Mouse (Mus musculus) embryonic facial prominence, embryonic 10.5 days (tissue): ENCODE results near the gene Sclt1. TPM values are rescaled to one million over a fixed set of nuclear protein-coding genes. Genes with fewer than 3 reads are reported as not detected.
A peak's percentile ranks its signal among the peaks of the same experiment; 100 is the strongest.
"Not testable (repeated sequence)": the region's sequence is repeated elsewhere in the genome, so short reads cannot be mapped to it uniquely, and the experiment has no call there.

Experiments used
- DNase-seq: peaks from one replicate; pipeline ENCODE4 v3.0.0-alpha.2; 2017; ENCODE audit warnings: low spot score
- H3K27ac ChIP-seq: fragments of 300-500 bp; sonication (generic); replicated peaks from 2 replicates; pipeline ENCODE4 v1.5.1; 2016; ENCODE audit warnings: mild to moderate bottlenecking
- H3K27me3 ChIP-seq: fragments of 300-500 bp; sonication (generic); replicated peaks from 2 replicates; pipeline ENCODE4 v1.6.1; 2016; ENCODE audit warnings: low read depth, mild to moderate bottlenecking; ENCODE audit not compliant: poor library complexity, severe bottlenecking
- H3K36me3 ChIP-seq: fragments of 300-500 bp; sonication (generic); replicated peaks from 2 replicates; pipeline ENCODE4 v1.6.1; 2016; ENCODE audit warnings: mild to moderate bottlenecking, moderate library complexity
- H3K4me1 ChIP-seq: fragments of 300-500 bp; sonication (generic); 2 replicates; pipeline ENCODE4 v1.6.1; 2016
- H3K4me3 ChIP-seq: fragments of 300-500 bp; sonication (generic); 2 replicates; pipeline ENCODE4 v1.5.1; 2016; ENCODE audit warnings: mild to moderate bottlenecking, moderate library complexity
- H3K9me3 ChIP-seq: fragments of 300-500 bp; sonication (generic); 2 replicates; pipeline ENCODE4 v1.6.1; 2016; ENCODE audit warnings: mild to moderate bottlenecking
- WGBS: fragments of 180-500 bp; shearing (Covaris S2); methylation state at CpG from one replicate; pipeline ENCODE4 v1.1.7; 2016; 5-methylcytosine and 5-hydroxymethylcytosine counted together
- polyA plus RNA-seq: library from polyadenylated mRNA; unstranded; fragments of >200 nt; fragmentation: Nextera tagmentation; extraction: Ambion mirVana; gene quantifications from 2 replicates; pipeline ENCODE4 v1.2.1, GENCODE M21; 2016

The Sclt1 gene
- 22.9 and 23.2 TPM in 2 replicates for polyA plus RNA-seq

DNA sequence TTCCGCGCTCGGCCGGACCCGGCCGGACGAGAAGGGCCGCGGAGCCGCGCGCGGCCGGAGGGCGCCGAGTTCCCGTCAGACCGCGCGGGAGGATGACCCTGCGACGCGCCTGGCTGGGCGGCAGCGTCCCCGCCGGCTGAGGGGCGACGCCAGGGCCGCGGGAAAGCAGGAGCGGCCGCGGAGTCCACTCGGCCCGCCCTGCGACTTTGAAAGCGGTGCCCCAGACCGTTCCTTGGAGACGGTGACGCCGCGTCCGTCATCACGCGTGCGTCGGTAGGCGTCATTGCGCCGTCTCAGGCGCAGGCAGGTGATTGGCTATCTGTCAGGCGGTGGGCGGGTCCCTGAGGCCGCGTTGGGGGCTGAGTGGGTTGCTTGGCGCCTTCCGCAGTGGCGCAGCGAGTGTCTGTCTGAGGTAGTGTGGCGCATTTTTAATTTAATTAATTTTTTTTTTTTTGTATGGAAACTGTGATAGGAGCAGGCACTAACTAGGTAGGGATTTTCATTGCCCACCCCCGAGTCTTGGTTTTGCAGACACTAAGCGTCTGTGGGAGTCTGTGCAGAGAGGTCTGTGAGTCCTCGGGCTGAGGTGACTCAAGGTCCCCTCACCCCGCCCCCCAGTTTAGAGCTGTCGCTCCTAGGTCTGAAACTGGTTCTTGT, at the start of gene Sclt1, which contains the start of gene D3Ertd751e:
Gene Sclt1, minus strand, starts transcription at position 237 of the 657 bp plus-strand sequence.
Gene D3Ertd751e, plus strand, starts transcription at position 334 of the 657 bp plus-strand sequence.
- peak; percentile 97 for DNase-seq
- peak within 1 kb of the TSS; percentile 80 for H3K4me3 ChIP-seq
- H3K27ac ChIP-seq: peak within 1 kb of the TSS; percentile 95
- peaks cover 13% of the 10 kb centered on the region for H3K4me1 ChIP-seq
- no peaks in the 10 kb centered on the region for H3K27me3 ChIP-seq
- H3K9me3 ChIP-seq: no peaks in the 10 kb centered on the region
- H3K36me3 ChIP-seq: 0 out of 2 replicates have a peak, but pooled peaks cover 5% of the 10 kb centered on the region
- WGBS: under 1% methylated on average over 66 of the region's 66 CpGs

DNA sequence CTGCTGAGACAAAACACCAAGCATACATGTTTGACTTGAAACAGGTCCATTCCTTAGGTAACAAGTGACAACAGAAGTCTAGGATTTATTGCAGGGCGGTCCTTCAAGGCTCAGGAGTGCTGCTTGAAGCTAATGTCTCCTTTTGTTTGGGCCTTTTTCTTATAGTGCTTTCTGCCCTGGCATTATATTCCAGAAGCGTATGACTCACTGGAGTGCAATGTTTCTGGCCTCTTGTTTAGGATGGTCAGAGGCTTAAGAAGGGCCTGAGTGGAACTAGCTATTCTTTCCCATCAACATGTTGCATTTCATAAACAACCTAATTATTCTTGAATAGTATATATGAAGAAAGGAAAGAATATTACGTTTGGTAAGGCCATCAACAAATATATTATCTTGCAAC, 19.8 kb upstream of the Sclt1 start:
- 91% methylated on average over 3 of the region's 3 CpGs for WGBS
- no peak for DNase-seq

DNA sequence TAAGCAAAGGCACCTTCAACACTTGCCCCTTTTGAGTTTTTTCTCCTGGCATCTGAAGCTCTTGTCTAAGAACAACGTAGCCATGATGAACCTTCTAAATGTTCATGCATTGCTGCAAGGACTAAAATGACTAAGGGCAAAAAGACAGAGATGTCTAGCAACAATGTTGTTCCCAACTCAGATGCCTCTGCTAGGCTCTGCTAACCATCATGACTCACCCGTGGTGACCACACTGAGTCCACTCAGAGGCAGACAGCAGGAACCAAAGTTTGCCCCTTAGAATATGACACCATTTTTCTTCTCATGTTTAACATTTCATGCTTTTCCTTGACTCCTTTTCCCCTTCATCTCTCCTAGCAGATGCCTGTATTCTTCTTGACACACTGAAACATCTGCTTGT, 12.2 kb upstream of the Sclt1 start:
- no peaks in the 10 kb centered on the region for H3K4me1 ChIP-seq
- WGBS: 84% methylated on average over 2 of the region's 2 CpGs
- DNase-seq: no peak

More for the DNA sequence above, 19.8 kb upstream of the Sclt1 start:
- H3K4me1 ChIP-seq: no peaks in the 10 kb centered on the region
- H3K36me3 ChIP-seq: peaks cover under 1% of the 10 kb centered on the region
- no peak overlapping the region for H3K4me3 ChIP-seq
- no peaks in the 10 kb centered on the region for H3K27me3 ChIP-seq
- H3K27ac ChIP-seq: no peak overlapping the region
- H3K9me3 ChIP-seq: no peaks in the 10 kb centered on the region

DNA sequence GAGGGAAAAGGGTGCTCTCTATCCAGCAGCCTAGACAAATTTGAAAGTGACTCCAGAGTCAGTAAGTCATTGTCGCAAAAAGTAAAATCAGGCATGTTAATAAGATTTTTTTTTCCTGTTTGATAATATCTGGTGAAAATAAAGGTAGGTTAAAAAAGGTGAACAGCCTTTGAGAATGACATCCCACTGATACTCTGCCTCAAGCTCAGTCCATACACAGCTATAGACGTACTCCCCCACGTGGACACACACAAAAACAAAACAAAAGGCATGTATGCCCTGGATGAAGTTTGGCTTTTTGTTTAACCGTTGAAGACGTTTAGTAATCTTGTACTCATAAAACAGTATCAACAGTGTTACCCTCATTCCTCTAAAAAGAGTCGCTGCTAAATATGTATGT, 1.1 kb upstream of the Sclt1 start:
- H3K27me3 ChIP-seq: no peaks in the 10 kb centered on the region
- peaks cover 13% of the 10 kb centered on the region for H3K4me1 ChIP-seq
- peak overlapping the region; percentile 80 for H3K4me3 ChIP-seq
- 54% methylated on average over 6 of the region's 6 CpGs for WGBS
- no peak overlapping the region for H3K27ac ChIP-seq
- no peaks in the 10 kb centered on the region for H3K9me3 ChIP-seq
- H3K36me3 ChIP-seq: 0 out of 2 replicates have a peak, but pooled peaks cover 5% of the 10 kb centered on the region
- DNase-seq: no peak

More for the DNA sequence above, 12.2 kb upstream of the Sclt1 start:
- peaks cover 4% of the 10 kb centered on the region for H3K36me3 ChIP-seq
- no peak overlapping the region for H3K27ac ChIP-seq
- no peaks in the 10 kb centered on the region for H3K27me3 ChIP-seq
- no peaks in the 10 kb centered on the region for H3K9me3 ChIP-seq
- H3K4me3 ChIP-seq: no peak overlapping the region

DNA sequence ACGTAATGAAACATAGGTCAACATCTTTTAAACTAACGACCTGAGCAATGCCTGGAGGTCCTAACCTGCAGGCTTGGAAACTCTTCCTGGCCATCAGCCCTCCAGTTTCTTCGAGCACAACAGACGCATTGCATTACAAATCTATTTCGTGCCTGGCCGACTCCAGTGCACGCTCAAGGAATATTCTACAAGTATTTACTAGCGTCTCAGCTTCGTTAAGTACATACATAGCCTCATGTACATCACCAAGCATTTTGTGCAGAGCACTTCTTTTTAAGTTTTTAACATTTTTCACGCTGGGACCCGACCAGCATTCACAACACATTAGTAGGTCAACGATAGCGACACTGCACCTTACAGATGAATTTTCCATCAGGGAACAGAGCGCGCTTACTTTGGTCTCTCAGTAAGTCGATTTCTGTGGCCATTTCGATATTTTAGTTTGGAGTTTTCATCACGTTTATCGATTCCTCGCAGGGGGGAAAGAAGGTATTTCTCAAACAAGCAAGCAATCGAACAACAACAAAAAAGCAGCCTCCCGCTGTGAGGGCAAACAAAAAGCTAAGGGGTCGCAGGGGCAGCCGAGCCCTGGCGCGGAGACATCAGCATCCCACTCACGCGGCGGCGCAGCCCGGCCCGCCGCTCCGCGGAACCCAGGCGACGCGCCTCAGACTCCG, 575 bp downstream of the Sclt1 start:
- peak overlapping the region; percentile 95 for H3K27ac ChIP-seq
- peaks cover 13% of the 10 kb centered on the region for H3K4me1 ChIP-seq
- no peaks in the 10 kb centered on the region for H3K9me3 ChIP-seq
- H3K36me3 ChIP-seq: 0 out of 2 replicates have a peak, but pooled peaks cover 5% of the 10 kb centered on the region
- H3K4me3 ChIP-seq: peak overlapping the region; percentile 80
- DNase-seq: peak; percentile 46
- WGBS: under 1% methylated on average over 39 of the region's 39 CpGs
- no peaks in the 10 kb centered on the region for H3K27me3 ChIP-seq

DNA sequence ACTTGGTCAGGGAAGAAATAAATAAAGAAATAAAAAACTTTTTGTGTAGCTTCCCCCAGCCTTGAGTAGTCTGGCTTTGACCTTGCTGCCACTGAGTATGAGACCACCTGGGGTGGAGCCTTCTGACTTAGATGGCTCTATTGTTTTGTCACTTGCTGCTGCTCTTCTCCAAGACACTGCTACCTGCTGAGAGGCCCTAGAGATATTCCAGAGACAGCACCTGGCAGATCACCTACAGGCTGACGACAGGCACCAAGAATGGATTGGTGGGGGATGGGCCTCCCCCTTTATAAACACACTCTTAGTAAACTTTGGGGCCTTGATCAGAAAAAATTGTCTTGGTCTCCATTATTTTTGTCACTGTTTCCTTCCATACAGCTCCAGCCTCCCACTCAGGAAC, 46.6 kb downstream of the Sclt1 start:
- Histone ChIP-seq H3K9me3 (peaks cover 3% of the 10 kb centered on the region; the same call in 1 of the 2 replicates), H3K4me3 (no peak overlapping the region), H3K36me3 (peaks cover 28% of the 10 kb centered on the region), H3K27me3 (no peaks in the 10 kb centered on the region), H3K4me1 (no peaks in the 10 kb centered on the region), H3K27ac (no peak overlapping the region)
- WGBS: 65% methylated on average over 1 of the region's 1 CpGs
- DNase-seq: no peak

DNA sequence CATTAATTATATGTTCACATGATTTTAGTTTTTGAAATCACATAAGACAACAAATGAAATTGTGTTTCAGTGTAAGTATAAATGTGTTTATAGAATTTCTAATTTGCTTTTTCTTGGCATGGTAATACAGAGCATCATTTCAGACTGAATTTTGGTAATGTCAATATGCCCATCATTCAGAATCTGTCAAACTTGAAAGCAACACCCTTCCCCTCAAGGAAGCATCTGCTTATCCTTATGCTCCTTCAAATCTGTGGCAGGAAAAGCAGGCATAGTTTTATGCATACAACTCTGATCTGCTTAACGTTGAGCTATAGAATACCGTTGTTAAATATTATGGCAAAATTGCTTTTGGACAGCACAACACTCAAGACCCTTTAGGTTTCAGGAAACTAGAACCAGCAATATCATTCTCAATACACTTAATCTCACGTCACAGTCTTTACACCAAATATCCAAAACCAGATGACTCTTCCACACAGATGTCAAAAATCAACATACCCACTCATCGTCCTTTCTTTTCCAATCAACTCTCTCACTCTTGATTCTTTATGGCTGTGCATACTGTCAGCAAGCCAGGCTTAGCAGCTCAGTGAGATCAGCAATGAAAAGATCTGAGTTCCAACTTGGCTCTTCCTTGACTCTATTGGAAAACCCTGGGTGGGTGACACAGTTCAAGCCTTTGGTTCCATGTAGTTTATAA, 49.7 kb downstream of the Sclt1 start:
- Histone ChIP-seq H3K9me3 (peaks cover 3% of the 10 kb centered on the region; the same call in 1 of the 2 replicates), H3K4me1 (no peaks in the 10 kb centered on the region), H3K36me3 (peaks cover 8% of the 10 kb centered on the region), H3K4me3 (no peak overlapping the region), H3K27ac (no peak overlapping the region), H3K27me3 (no peaks in the 10 kb centered on the region)
- DNase-seq: no peak
- 93% methylated on average over 4 of the region's 4 CpGs for WGBS

DNA sequence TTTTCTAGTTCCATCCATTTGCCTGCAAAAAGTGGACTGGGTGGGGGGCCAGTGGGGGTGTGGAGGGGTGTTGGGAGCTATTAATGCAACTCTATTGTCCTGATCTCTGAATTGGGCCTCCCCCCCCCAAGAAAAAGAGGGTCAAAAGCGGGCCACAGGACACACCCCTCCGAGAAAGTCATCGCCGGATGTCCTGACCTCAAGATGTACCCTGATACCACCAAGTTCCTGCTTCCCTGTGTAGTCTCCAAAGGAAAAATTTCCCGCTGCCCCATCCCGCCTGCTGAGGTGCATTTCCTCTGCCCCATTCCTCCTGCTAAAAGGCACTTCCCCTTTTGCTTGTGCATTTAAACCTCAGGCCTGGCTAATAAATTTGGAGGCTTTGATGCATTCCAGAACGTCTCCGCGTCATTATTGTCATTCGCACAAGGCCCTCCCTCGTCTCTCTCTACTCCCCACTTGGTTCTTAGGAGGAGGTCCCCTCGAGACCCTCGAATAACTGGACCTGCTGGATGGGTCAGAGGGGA, 52.1 kb downstream of the Sclt1 start:
- DNase-seq, H3K27ac ChIP-seq, H3K4me1 ChIP-seq, H3K27me3 ChIP-seq, H3K36me3 ChIP-seq, H3K9me3 ChIP-seq, H3K4me3 ChIP-seq: not testable (repeated sequence)
- 91% methylated on average over 13 of the region's 13 CpGs for WGBS

DNA sequence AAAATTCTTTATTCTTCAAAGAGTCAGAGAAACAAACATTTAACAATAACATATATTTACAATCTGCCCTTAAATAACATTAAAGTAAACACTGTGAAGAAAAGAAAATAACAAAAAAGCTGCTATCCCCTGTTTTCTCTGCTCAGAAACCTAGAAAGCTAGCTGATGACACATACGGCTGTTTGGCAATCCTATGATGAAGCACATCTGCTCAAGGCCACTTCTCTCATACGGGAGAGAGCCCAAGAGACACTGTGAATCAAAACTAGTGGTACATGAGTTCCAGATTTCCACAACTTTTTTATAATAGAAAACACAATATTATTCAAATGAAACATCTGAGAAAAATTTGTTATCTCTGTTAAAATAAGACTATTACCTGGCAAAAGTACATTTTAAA, 55.9 kb downstream of the Sclt1 start:
- no peaks in the 10 kb centered on the region for H3K27me3 ChIP-seq
- no peak overlapping the region for H3K27ac ChIP-seq
- H3K9me3 ChIP-seq: no peaks in the 10 kb centered on the region
- H3K4me3 ChIP-seq: no peak overlapping the region
- 85% methylated on average over 2 of the region's 2 CpGs for WGBS
- H3K36me3 ChIP-seq: peaks cover 7% of the 10 kb centered on the region; the same call in 1 of the 2 replicates
- DNase-seq: no peak
- no peaks in the 10 kb centered on the region for H3K4me1 ChIP-seq

DNA sequence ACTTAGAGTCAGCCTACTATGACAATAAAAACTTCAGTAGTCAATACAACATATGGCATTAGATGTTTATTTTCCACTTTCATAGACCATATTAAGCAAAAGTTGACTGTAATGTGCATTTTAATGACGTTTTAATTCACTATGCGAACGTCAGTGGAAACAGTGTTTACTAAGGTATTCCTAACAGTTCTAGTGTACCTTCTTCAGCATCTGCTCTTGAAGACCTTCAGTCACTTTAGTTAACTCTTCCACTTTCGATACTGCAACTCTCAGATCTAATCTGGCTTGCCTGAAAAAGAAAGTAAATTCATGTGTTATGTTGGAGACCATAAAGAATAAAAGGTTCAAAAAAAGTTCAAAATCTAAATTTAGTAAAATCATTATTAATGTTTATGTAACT, 60.2 kb downstream of the Sclt1 start:
- H3K4me1 ChIP-seq: no peaks in the 10 kb centered on the region
- no peak for DNase-seq
- 88% methylated on average over 4 of the region's 4 CpGs for WGBS
- H3K9me3 ChIP-seq: no peaks in the 10 kb centered on the region
- H3K4me3 ChIP-seq: no peak overlapping the region
- H3K27ac ChIP-seq: no peak overlapping the region
- no peaks in the 10 kb centered on the region for H3K27me3 ChIP-seq
- H3K36me3 ChIP-seq: peaks cover 22% of the 10 kb centered on the region

DNA sequence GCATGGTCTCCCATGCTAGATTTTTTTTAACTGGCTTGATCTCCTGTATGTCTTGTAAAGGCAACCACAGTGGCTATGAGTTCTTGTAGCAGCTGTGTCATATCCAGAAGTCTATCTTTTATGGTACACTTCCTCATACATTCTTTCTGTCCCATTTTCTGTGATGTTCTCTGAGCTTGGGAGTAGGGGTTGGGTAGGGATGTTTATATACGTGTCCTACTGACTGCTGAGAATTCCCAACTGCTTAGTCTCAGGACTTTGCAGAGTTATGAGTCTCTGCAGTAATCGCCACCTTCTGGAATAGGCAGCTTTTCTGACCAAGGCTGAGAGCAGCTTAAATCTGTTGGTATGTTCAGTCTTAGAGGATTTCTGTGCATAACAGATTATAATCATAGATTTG, 65.7 kb downstream of the Sclt1 start:
- Histone ChIP-seq H3K36me3 (peaks cover 45% of the 10 kb centered on the region), H3K27ac (no peak overlapping the region), H3K4me3 (no peak overlapping the region), H3K4me1 (no peaks in the 10 kb centered on the region), H3K27me3 (no peaks in the 10 kb centered on the region), H3K9me3 (no peaks in the 10 kb centered on the region)
- 93% methylated on average over 2 of the region's 2 CpGs for WGBS
- no peak for DNase-seq

DNA sequence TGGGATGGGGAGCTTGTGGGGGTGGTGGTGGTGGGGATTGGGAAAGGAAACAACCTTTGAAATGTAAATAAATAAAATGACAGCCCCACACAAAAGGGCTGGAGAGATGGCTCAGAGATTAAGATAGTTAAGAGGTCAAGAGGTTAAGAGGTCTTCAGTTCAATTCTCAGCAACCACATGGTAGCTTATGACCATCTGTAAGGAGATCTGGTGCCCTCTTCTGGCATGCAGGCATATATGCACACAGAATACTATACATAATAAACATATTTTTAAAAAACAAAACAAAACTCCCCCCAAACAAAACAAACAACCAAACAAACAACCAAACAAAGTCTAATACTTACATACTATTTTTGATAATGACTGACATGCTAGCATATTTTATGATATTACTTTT, 67.5 kb downstream of the Sclt1 start:
- Histone ChIP-seq H3K36me3 (peaks cover 47% of the 10 kb centered on the region), H3K4me1 (no peaks in the 10 kb centered on the region), H3K27ac (no peak overlapping the region), H3K27me3 (no peaks in the 10 kb centered on the region), H3K9me3 (no peaks in the 10 kb centered on the region), H3K4me3 (no peak overlapping the region)
- no peak for DNase-seq
